Mouse (Mus musculus) adrenal gland, postnatal 25 days (tissue): ENCODE data around the gene Sh2d2a. TPM values are rescaled to one million over a fixed set of nuclear protein-coding genes. Genes with fewer than 3 reads are reported as not detected.
A peak's percentile ranks its signal among the peaks of the same experiment; 100 is the strongest.
"Not testable (repeated sequence)": the region's sequence is repeated elsewhere in the genome, so short reads cannot be mapped to it uniquely, and the experiment has no call there.

Experiments
- DNase-seq: peaks from one replicate; pipeline ENCODE4 v3.0.0; 2021; ENCODE audit warnings: mixed read lengths
- total RNA-seq: library from RNA; stranded (reverse); gene quantifications from 2 replicates; pipeline ENCODE4 v1.2.3, GENCODE M21; 2021

Sh2d2a gene
- total RNA-seq, 1 experiment from 2014 or later = 0.15 TPM

- no peak for DNase-seq
Observed at GRCm38 (mm10) chr3:87855936-87856335, 9.4 kb downstream of the Sh2d2a start.

GRCm38 (mm10) chr3:87857666-87858065 lies 11.1 kb downstream of the Sh2d2a start:
- DNase-seq = no peak

- peak; percentile 41 for DNase-seq
Observed at GRCm38 (mm10) chr3:87859813-87860212, 13.3 kb downstream of the Sh2d2a start.

- DNase-seq = not testable (repeated sequence)
Observed at GRCm38 (mm10) chr3:87864111-87864510, 17.6 kb downstream of the Sh2d2a start.

GRCm38 (mm10) chr3:87877730-87878129 lies 31.2 kb downstream of the Sh2d2a start:
- DNase-seq = no peak

- no peak for DNase-seq
Observed at GRCm38 (mm10) chr3:87884291-87884690, 37.7 kb downstream of the Sh2d2a start.

GRCm38 (mm10) chr3:87884708-87885251 lies 38.2 kb downstream of the Sh2d2a start:
- DNase-seq = peak; percentile 38

GRCm38 (mm10) chr3:87885281-87886003 lies 38.9 kb downstream of the Sh2d2a start, which contains the start of gene Prcc:
Prcc (minus strand) TSS chr3:87885608.
- DNase-seq = peak; percentile 73

- peak; percentile 37 for DNase-seq
Observed at GRCm38 (mm10) chr3:87886004-87886365, 39.4 kb downstream of the Sh2d2a start.

GRCm38 (mm10) chr3:87886416-87886815 lies 39.9 kb downstream of the Sh2d2a start:
- no peak for DNase-seq

- DNase-seq = not testable (repeated sequence)
Observed at GRCm38 (mm10) chr3:87887400-87887799, 40.8 kb downstream of the Sh2d2a start.

- DNase-seq = no peak
Observed at GRCm38 (mm10) chr3:87891481-87891880, 44.9 kb downstream of the Sh2d2a start.

- DNase-seq = no peak
Observed at GRCm38 (mm10) chr3:87893367-87893905, 46.9 kb downstream of the Sh2d2a start.

GRCm38 (mm10) chr3:87899266-87899665 lies 52.7 kb downstream of the Sh2d2a start:
- no peak for DNase-seq

- DNase-seq = no peak
Observed at GRCm38 (mm10) chr3:87899776-87900175, 53.2 kb downstream of the Sh2d2a start.

- no peak for DNase-seq
Observed at GRCm38 (mm10) chr3:87901036-87901624, 54.6 kb downstream of the Sh2d2a start.

- DNase-seq = not testable (repeated sequence)
Observed at GRCm38 (mm10) chr3:87901959-87902358, 55.4 kb downstream of the Sh2d2a start.

GRCm38 (mm10) chr3:87903821-87904220 lies 57.3 kb downstream of the Sh2d2a start:
- DNase-seq = no peak

Other genes starting within 250 kb of the Sh2d2a start
- gene Arhgef11, start 229.2 kb upstream of the Sh2d2a start, total RNA-seq = 40.4 and 44.2 TPM in 2 replicates
- gene Lrrc71, start 98.1 kb upstream of the Sh2d2a start, total RNA-seq = 0.94 TPM in 1 of 2 replicates, not detected in the other
- gene Ntrk1, start 51.6 kb upstream of the Sh2d2a start, total RNA-seq = 0.95 and 3.7 TPM in 2 replicates
- 0.81 and 1.0 TPM in 2 replicates for gene Insrr, start 49.8 kb upstream of the Sh2d2a start, total RNA-seq
- 20.7 and 23.0 TPM in 2 replicates for gene Pear1, start 22.4 kb upstream of the Sh2d2a start, total RNA-seq
- gene Prcc, start 38.9 kb downstream of the Sh2d2a start, total RNA-seq = 55.3 and 56.1 TPM in 2 replicates
- 173 and 198 TPM in 2 replicates for gene Hdgf, start 59.6 kb downstream of the Sh2d2a start, total RNA-seq
- 113 and 156 TPM in 2 replicates for gene Mrpl24, start 72.8 kb downstream of the Sh2d2a start, total RNA-seq
- gene Isg20l2, start 83.6 kb downstream of the Sh2d2a start, total RNA-seq = 22.7 and 22.8 TPM in 2 replicates
- 17.9 and 24.1 TPM in 2 replicates for gene Rrnad1, start 84.0 kb downstream of the Sh2d2a start, total RNA-seq
- gene Crabp2, start 101.9 kb downstream of the Sh2d2a start, total RNA-seq = not detected in 2 replicates
- 8.7 and 9.3 TPM in 2 replicates for gene Nes, start 124.3 kb downstream of the Sh2d2a start, total RNA-seq
- 62.8 and 74.9 TPM in 2 replicates for gene Bcan, start 153.5 kb downstream of the Sh2d2a start, total RNA-seq
- not detected in 2 replicates for gene Hapln2, start 180.8 kb downstream of the Sh2d2a start, total RNA-seq
- gene Gpatch4, start 196.4 kb downstream of the Sh2d2a start, total RNA-seq = 14.1 and 23.4 TPM in 2 replicates
- gene Naxe, start 211.7 kb downstream of the Sh2d2a start, total RNA-seq = 126 and 140 TPM in 2 replicates
- not detected in 2 replicates for gene Ttc24, start 231.5 kb downstream of the Sh2d2a start, total RNA-seq
- 4.5 and 5.9 TPM in 2 replicates for gene Iqgap3, start 235.2 kb downstream of the Sh2d2a start, total RNA-seq